Mouse (Mus musculus): ENCODE results near the gene Srrm3. TPM values are rescaled to one million over a fixed set of nuclear protein-coding genes. Genes with fewer than 3 reads are reported as not detected.

The Srrm3 gene
- polyA plus RNA-seq, 1 experiment from 2014 or later = 65.9 TPM

DNA sequence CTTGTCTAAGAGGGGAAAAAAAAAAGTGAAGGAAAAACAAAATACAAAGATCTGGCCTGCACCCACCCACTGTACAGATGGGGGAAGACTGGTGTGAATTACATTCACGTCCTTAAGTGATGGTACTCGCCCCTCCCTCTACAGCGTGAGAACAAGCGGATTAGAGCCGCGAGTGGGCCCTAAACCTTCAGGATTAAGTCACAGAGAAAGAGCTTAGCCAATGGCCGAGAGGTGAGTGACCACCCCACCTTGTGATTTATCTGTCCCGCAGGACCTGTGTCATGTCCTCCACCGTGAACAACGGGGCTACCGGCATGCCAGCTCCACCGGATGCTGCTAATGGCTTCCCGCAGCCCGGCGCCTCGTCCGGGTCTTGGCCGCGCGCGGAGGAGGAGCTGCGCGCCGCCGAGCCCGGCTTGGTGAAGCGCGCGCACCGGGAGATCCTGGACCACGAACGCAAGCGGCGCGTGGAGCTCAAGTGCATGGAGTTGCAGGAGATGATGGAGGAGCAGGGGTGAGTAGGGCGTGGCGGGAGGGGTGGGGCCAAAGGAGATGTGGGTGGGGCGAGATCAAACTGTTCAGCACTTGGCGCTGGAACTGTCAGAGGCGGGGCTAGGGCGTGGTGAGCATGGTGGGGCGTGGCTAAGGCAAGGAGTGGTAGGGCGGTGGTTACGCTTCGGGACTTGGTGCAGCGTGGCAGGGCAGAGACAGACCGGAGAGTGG lies 28.2 kb downstream of the Srrm3 start:
- Histone ChIP-seq H3K9ac (replicated peaks; ENCODE audit: low read depth, low read length) (peak overlapping the region; percentile 37), H3K4me1 (ENCODE audit: control insufficient read depth, insufficient read depth, low read length) (peaks cover 6% of the 10 kb centered on the region), H3K36me3 (ENCODE audit: control insufficient read depth, insufficient read depth, low read length) (no peaks in the 10 kb centered on the region), H3K27me3 (ENCODE audit: control insufficient read depth, insufficient read depth, low read length) (no peaks in the 10 kb centered on the region), H3K27ac (ENCODE audit: low read depth, low read length) (peak overlapping the region; percentile 52), H3K4me2 (ENCODE audit: low read depth, low read length) (peak overlapping the region; percentile 49), H3K4me3 (ENCODE audit: low read depth, low read length) (peak overlapping the region; percentile 29), H3K9me3 (ENCODE audit: control insufficient read depth, low read length) (no peaks in the 10 kb centered on the region)
- WGBS = 1% methylated on average over 47 of the region's 47 CpGs
- peak; percentile 81 for ATAC-seq (ENCODE audit: low read depth)

DNA sequence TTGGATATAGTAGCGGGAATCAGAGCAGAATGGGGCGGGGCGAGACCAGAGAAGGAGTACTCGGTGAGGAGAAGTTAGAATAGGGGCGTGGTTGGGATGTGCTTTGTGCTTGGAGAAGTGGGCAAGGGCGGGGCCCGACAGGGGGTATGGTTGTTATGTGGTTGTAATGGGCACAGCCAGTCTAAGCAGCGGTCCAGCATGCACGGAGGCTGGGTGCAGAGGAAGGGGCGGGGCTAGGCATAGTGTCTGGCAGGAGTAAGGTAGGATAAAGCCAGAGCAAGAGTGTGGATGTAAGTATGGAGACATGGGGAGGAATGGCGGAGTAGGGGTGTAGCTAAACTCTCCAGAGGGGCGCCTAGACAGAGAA lies 28.8 kb downstream of the Srrm3 start:
- 3% methylated on average over 12 of the region's 12 CpGs for WGBS
- no peaks in the 10 kb centered on the region for H3K27me3 ChIP-seq (ENCODE audit: control insufficient read depth, insufficient read depth, low read length)
- ATAC-seq (ENCODE audit: low read depth) = peak; percentile 67
- H3K4me3 ChIP-seq (ENCODE audit: low read depth, low read length) = peak overlapping the region; percentile 29
- no peak overlapping the region for H3K9ac ChIP-seq (replicated peaks; ENCODE audit: low read depth, low read length)
- H3K4me1 ChIP-seq (ENCODE audit: control insufficient read depth, insufficient read depth, low read length) = peaks cover 6% of the 10 kb centered on the region
- H3K27ac ChIP-seq (ENCODE audit: low read depth, low read length) = peak overlapping the region; percentile 52; the same call in 1 of the 2 replicates
- H3K4me2 ChIP-seq (ENCODE audit: low read depth, low read length) = peak overlapping the region; percentile 49
- 0 out of 2 replicates have a peak, but pooled peaks cover 2% of the 10 kb centered on the region for H3K36me3 ChIP-seq (ENCODE audit: control insufficient read depth, insufficient read depth, low read length)
- H3K9me3 ChIP-seq (ENCODE audit: control insufficient read depth, low read length) = no peaks in the 10 kb centered on the region

DNA sequence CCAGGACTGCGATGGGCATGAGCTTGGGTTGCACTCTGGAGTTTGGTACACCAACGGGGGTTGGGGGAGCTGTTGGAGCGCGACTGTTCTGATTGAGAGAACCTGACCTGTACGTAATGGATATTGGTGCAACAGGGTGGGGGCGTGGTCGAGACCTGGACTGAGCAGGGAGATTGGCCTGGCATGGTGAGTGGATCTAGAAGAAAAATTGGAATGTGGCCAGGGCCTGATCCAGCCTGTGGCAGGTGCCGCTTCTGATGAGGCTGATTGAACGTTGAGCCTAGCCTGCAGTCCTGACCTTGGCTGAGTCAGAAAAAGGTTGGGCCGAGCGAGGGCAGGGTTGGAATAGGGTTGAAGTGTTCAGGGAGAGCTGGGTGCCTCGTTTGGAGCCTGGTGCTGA lies 29.3 kb downstream of the Srrm3 start:
- no peaks in the 10 kb centered on the region for H3K9me3 ChIP-seq (ENCODE audit: control insufficient read depth, low read length)
- 20% methylated on average over 12 of the region's 12 CpGs for WGBS
- peaks cover 5% of the 10 kb centered on the region for H3K36me3 ChIP-seq (ENCODE audit: control insufficient read depth, insufficient read depth, low read length)
- H3K27ac ChIP-seq (ENCODE audit: low read depth, low read length) = 0 out of 2 replicates have a peak overlapping the region, but pooled peaks have one; percentile 52
- no peak overlapping the region for H3K9ac ChIP-seq (replicated peaks; ENCODE audit: low read depth, low read length)
- H3K27me3 ChIP-seq (ENCODE audit: control insufficient read depth, insufficient read depth, low read length) = no peaks in the 10 kb centered on the region
- peak; percentile 12; the same call in 1 of the 2 replicates for ATAC-seq (ENCODE audit: low read depth)
- H3K4me3 ChIP-seq (ENCODE audit: low read depth, low read length) = no peak overlapping the region
- peak overlapping the region; percentile 49; the same call in 1 of the 2 replicates for H3K4me2 ChIP-seq (ENCODE audit: low read depth, low read length)
- peaks cover 6% of the 10 kb centered on the region for H3K4me1 ChIP-seq (ENCODE audit: control insufficient read depth, insufficient read depth, low read length)

DNA sequence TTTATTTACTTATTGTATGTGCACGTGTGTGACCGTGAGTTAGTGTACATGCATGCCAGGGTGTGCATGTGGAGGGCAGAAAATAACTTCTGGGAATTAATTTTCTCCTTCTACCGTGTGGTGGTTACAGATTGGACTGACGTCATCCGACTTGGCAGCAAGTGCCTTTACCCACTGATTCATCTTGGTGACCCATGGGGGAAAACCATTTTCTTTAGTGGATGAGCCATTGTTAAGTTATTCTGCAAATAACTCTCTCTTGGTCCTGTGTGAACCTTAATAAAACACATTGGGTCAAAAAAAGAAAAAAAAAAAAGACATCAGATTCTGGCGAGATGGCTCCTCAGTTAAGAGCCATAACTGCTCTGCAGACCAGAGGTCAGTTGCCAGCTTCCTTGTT lies 35.0 kb downstream of the Srrm3 start:
- H3K4me3 ChIP-seq (ENCODE audit: low read depth, low read length) = no peak overlapping the region
- H3K4me1 ChIP-seq (ENCODE audit: control insufficient read depth, insufficient read depth, low read length) = no peaks in the 10 kb centered on the region
- H3K9me3 ChIP-seq (ENCODE audit: control insufficient read depth, low read length) = no peaks in the 10 kb centered on the region
- WGBS = 78% methylated on average over 6 of the region's 6 CpGs
- ATAC-seq (ENCODE audit: low read depth) = no peak
- H3K27ac ChIP-seq (ENCODE audit: low read depth, low read length) = no peak overlapping the region
- no peak overlapping the region for H3K9ac ChIP-seq (replicated peaks; ENCODE audit: low read depth, low read length)
- peaks cover 12% of the 10 kb centered on the region for H3K36me3 ChIP-seq (ENCODE audit: control insufficient read depth, insufficient read depth, low read length)
- no peaks in the 10 kb centered on the region for H3K27me3 ChIP-seq (ENCODE audit: control insufficient read depth, insufficient read depth, low read length)
- no peak overlapping the region for H3K4me2 ChIP-seq (ENCODE audit: low read depth, low read length)

DNA sequence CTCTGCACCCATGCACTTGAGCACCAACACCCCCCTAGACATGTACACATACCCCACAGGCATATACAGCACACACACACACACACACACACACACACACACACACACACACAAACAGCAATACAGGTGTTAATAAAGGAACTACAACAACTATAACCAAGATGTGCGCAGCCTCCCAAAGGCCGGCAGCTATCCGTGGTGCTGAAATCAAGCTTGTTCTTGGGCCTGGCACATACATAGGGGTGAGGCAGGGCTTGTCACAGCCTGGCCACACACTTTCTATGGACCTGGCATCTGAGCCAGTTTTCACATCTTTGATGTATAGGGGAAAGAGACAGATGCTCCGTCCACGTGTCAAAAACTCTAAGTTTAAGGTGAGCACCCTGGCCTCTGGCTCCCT lies 36.7 kb downstream of the Srrm3 start:
- Histone ChIP-seq H3K9me3 (ENCODE audit: control insufficient read depth, low read length) (no peaks in the 10 kb centered on the region), H3K4me3 (ENCODE audit: low read depth, low read length) (no peak overlapping the region), H3K4me1 (ENCODE audit: control insufficient read depth, insufficient read depth, low read length) (no peaks in the 10 kb centered on the region), H3K27ac (ENCODE audit: low read depth, low read length) (no peak overlapping the region), H3K27me3 (ENCODE audit: control insufficient read depth, insufficient read depth, low read length) (no peaks in the 10 kb centered on the region), H3K4me2 (ENCODE audit: low read depth, low read length) (no peak overlapping the region), H3K36me3 (ENCODE audit: control insufficient read depth, insufficient read depth, low read length) (peaks cover 12% of the 10 kb centered on the region), H3K9ac (replicated peaks; ENCODE audit: low read depth, low read length) (no peak overlapping the region)
- 30% methylated on average over 5 of the region's 5 CpGs for WGBS
- ATAC-seq (ENCODE audit: low read depth) = no peak

DNA sequence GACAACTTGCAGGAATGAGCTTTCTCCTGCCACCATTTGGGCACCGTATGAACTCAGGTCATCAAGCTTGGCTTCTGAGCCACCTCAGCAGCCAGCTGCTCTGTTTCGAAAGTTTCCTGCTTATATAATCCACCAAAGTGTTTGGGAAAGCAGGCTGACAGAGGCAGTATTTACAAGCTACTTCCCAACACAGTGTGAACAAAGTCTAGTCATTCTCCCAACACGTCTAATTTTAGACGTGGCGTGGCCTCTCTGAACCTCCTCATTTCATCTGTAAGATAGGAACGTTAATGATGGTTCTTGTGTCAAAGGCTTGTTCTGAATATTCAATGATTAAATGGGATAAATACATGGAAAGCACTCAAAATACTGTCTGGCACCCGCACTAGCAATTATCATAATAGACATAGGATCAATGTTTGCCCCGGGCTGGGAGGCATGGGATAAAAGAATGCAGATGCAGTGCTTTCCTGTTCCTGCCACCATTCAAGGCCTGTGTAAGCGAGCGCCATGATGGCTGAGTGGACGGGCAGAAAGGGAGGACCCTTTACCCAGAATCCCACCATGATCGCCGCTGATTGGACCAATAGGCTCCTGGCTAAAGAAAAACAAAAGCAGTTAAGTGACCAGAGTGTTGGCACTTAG lies 39.1 kb downstream of the Srrm3 start:
- H3K27me3 ChIP-seq (ENCODE audit: control insufficient read depth, insufficient read depth, low read length) = no peaks in the 10 kb centered on the region

DNA sequence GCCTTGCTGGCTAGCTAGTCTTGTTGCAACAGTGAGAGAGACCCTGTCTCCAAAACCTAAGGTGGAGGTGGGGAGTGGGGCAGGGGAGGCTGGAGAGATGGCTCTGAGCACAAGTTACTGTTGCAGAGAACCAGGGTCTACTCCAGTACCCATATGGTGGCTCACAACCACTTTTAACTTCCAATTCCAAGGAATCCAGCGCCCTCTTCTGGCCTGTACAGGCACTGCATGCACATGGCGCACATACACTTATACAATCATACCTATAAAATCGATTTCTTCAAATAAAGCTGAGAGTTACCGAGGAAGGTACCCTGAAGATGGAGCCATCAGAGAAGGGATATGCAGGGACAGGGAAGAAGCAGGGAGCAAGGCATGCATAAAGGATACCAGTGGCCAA lies 40.8 kb downstream of the Srrm3 start:
- peaks cover 3% of the 10 kb centered on the region; the same call in 1 of the 2 replicates for H3K36me3 ChIP-seq (ENCODE audit: control insufficient read depth, insufficient read depth, low read length)
- no peak overlapping the region for H3K4me3 ChIP-seq (ENCODE audit: low read depth, low read length)
- H3K27me3 ChIP-seq (ENCODE audit: control insufficient read depth, insufficient read depth, low read length) = no peaks in the 10 kb centered on the region
- H3K4me1 ChIP-seq (ENCODE audit: control insufficient read depth, insufficient read depth, low read length) = peaks cover 26% of the 10 kb centered on the region
- no peaks in the 10 kb centered on the region for H3K9me3 ChIP-seq (ENCODE audit: control insufficient read depth, low read length)
- no peak overlapping the region for H3K9ac ChIP-seq (replicated peaks; ENCODE audit: low read depth, low read length)
- ATAC-seq (ENCODE audit: low read depth) = no peak
- H3K27ac ChIP-seq (ENCODE audit: low read depth, low read length) = no peak overlapping the region
- 77% methylated on average over 4 of the region's 4 CpGs for WGBS
- H3K4me2 ChIP-seq (ENCODE audit: low read depth, low read length) = no peak overlapping the region

More for the DNA sequence above, 39.1 kb downstream of the Srrm3 start:
- peaks cover 9% of the 10 kb centered on the region for H3K36me3 ChIP-seq (ENCODE audit: control insufficient read depth, insufficient read depth, low read length)
- 80% methylated on average over 13 of the region's 13 CpGs for WGBS
- ATAC-seq (ENCODE audit: low read depth) = no peak
- no peak overlapping the region for H3K27ac ChIP-seq (ENCODE audit: low read depth, low read length)
- H3K4me2 ChIP-seq (ENCODE audit: low read depth, low read length) = no peak overlapping the region
- no peaks in the 10 kb centered on the region for H3K9me3 ChIP-seq (ENCODE audit: control insufficient read depth, low read length)
- H3K4me3 ChIP-seq (ENCODE audit: low read depth, low read length) = no peak overlapping the region
- peaks cover 12% of the 10 kb centered on the region for H3K4me1 ChIP-seq (ENCODE audit: control insufficient read depth, insufficient read depth, low read length)
- H3K9ac ChIP-seq (replicated peaks; ENCODE audit: low read depth, low read length) = no peak overlapping the region

DNA sequence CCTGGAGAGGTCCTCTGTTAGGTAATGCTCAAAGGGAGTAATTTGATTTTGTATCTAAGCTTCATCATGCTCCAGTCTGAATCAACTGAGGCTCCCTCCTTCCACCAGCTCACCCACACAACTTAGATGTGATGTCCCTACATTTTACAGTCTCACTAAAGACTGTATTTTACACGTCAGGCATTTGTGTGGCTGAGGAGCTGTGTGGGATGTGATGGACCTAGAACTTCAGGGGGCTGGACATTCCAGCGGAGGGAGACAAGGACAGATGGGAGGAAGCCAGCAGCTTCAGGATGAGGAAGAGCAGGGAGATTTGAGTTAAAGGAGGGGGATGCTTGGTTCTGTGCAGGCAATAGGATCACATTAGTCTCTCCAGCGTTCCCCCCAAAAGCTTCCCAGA lies 41.2 kb downstream of the Srrm3 start:
- Histone ChIP-seq H3K27me3 (ENCODE audit: control insufficient read depth, insufficient read depth, low read length) (no peaks in the 10 kb centered on the region), H3K4me2 (ENCODE audit: low read depth, low read length) (no peak overlapping the region), H3K9me3 (ENCODE audit: control insufficient read depth, low read length) (no peaks in the 10 kb centered on the region), H3K27ac (ENCODE audit: low read depth, low read length) (no peak overlapping the region), H3K9ac (replicated peaks; ENCODE audit: low read depth, low read length) (no peak overlapping the region), H3K4me1 (ENCODE audit: control insufficient read depth, insufficient read depth, low read length) (peaks cover 26% of the 10 kb centered on the region), H3K4me3 (ENCODE audit: low read depth, low read length) (no peak overlapping the region), H3K36me3 (ENCODE audit: control insufficient read depth, insufficient read depth, low read length) (peaks cover 3% of the 10 kb centered on the region; the same call in 1 of the 2 replicates)
- WGBS = 87% methylated on average over 3 of the region's 3 CpGs
- ATAC-seq (ENCODE audit: low read depth) = no peak

DNA sequence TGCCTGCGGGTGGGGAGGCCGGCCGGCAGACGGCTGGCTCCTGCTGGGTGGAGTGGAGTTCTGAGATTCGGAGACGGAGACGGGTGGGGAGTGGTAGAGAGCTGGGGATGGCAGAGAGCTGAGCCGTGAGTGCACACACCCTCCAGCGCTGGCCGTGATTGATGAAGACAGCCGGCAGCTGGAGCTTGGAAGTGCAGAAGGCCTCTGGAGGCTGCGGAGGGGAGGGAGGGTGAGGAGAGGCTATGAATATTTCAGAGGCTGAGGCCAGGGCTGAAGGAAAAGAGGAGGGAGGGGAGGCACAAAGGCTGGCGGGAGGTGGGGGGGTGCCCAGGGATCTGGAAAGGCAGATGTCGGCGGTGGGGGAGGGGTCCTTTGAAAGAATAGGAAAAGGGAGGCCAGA lies 44.3 kb downstream of the Srrm3 start:
- 1% methylated on average over 15 of the region's 15 CpGs for WGBS
- H3K9me3 ChIP-seq (ENCODE audit: control insufficient read depth, low read length) = no peaks in the 10 kb centered on the region
- ATAC-seq (ENCODE audit: low read depth) = peak; percentile 94

More for the DNA sequence above, 44.3 kb downstream of the Srrm3 start:
- peaks cover 2% of the 10 kb centered on the region; the same call in 1 of the 2 replicates for H3K36me3 ChIP-seq (ENCODE audit: control insufficient read depth, insufficient read depth, low read length)
- H3K9ac ChIP-seq (replicated peaks; ENCODE audit: low read depth, low read length) = 0 out of 2 replicates have a peak overlapping the region, but pooled peaks have one; percentile 32
- H3K4me1 ChIP-seq (ENCODE audit: control insufficient read depth, insufficient read depth, low read length) = peaks cover 26% of the 10 kb centered on the region
- H3K27me3 ChIP-seq (ENCODE audit: control insufficient read depth, insufficient read depth, low read length) = peaks cover 7% of the 10 kb centered on the region
- H3K4me3 ChIP-seq (ENCODE audit: low read depth, low read length) = no peak overlapping the region
- 0 out of 2 replicates have a peak overlapping the region, but pooled peaks have one; percentile 23 for H3K4me2 ChIP-seq (ENCODE audit: low read depth, low read length)
- peak overlapping the region; percentile 86 for H3K27ac ChIP-seq (ENCODE audit: low read depth, low read length)

All from neural tube, embryonic 14.5 days (tissue).